Mouse (Mus musculus) lung, adult 2 months (tissue): Measurements from ENCODE around the gene Pum1.

ENCODE experiments used
- CTCF ChIP-seq: fragments of 200-500 bp; IDR thresholded peaks from 2 replicates; pipeline ENCODE4 v1.5.1; 2011; ENCODE audit warnings: mild to moderate bottlenecking, low read length, control low read depth; ENCODE audit not compliant: insufficient read depth
- POLR2A ChIP-seq: fragments of 200-500 bp; IDR thresholded peaks from 2 replicates; pipeline ENCODE4 v1.6.1; 2011; ENCODE audit warnings: low read depth, mild to moderate bottlenecking, control low read depth, low read length, borderline replicate concordance; ENCODE audit errors: extremely low read depth

GRCm38 (mm10) chr4:130797201-130798051 is 134.3 kb downstream of the Pum1 start:
- no peak for TF ChIP-seq POLR2A
- TF ChIP-seq CTCF, result no peak
